Mouse (Mus musculus): ENCODE measurements around the gene Pan2. TPM values are rescaled to one million over a fixed set of nuclear protein-coding genes. Genes with fewer than 3 reads are reported as not detected.
"Not testable (repeated sequence)": the region's sequence is repeated elsewhere in the genome, so short reads cannot be mapped to it uniquely, and the experiment has no call there.

The Pan2 gene
- polyA plus RNA-seq, 1 experiment from 2014 or later = 17.7 TPM

GRCm38 (mm10) chr10:128326825-128327224, 23.7 kb downstream of the Pan2 start:
- WGBS = 95% methylated on average over 8 of the region's 8 CpGs

GRCm38 (mm10) chr10:128327610-128328009, 24.5 kb downstream of the Pan2 start:
- H3K27ac ChIP-seq = no peak overlapping the region
- WGBS = 90% methylated on average over 10 of the region's 10 CpGs
- H3K4me3 ChIP-seq (replicated peaks; ENCODE audit: low read length) = no peak overlapping the region
- H3K4me1 ChIP-seq (replicated peaks; ENCODE audit: control insufficient read depth, insufficient read depth, low read length) = peaks cover 15% of the 10 kb centered on the region
- H3K9ac ChIP-seq = no peak overlapping the region
- H3K4me2 ChIP-seq (replicated peaks) = no peak overlapping the region
- DNase-seq (ENCODE audit: low spot score) (no peak), ATAC-seq (ENCODE audit: low FRiP score) (no peak)
- no peaks in the 10 kb centered on the region for H3K27me3 ChIP-seq (ENCODE audit: control insufficient read depth, insufficient read depth, low read length)
- H3K9me3 ChIP-seq (ENCODE audit: control insufficient read depth, low read length) = no peaks in the 10 kb centered on the region
- peaks cover 42% of the 10 kb centered on the region for H3K36me3 ChIP-seq (replicated peaks; ENCODE audit: control insufficient read depth, insufficient read depth)

More at GRCm38 (mm10) chr10:128326825-128327224, 23.7 kb downstream of the Pan2 start:
- H3K4me1 ChIP-seq (replicated peaks; ENCODE audit: control insufficient read depth, insufficient read depth, low read length) = peaks cover 15% of the 10 kb centered on the region
- no peak overlapping the region for H3K9ac ChIP-seq
- peaks cover 42% of the 10 kb centered on the region for H3K36me3 ChIP-seq (replicated peaks; ENCODE audit: control insufficient read depth, insufficient read depth)
- DNase-seq (ENCODE audit: low spot score) (no peak), ATAC-seq (ENCODE audit: low FRiP score) (no peak)
- no peak overlapping the region for H3K4me3 ChIP-seq (replicated peaks; ENCODE audit: low read length)
- H3K27me3 ChIP-seq (ENCODE audit: control insufficient read depth, insufficient read depth, low read length) = no peaks in the 10 kb centered on the region
- H3K9me3 ChIP-seq (ENCODE audit: control insufficient read depth, low read length) = no peaks in the 10 kb centered on the region
- no peak overlapping the region for H3K4me2 ChIP-seq (replicated peaks)
- H3K27ac ChIP-seq = no peak overlapping the region

GRCm38 (mm10) chr10:128332358-128333249, 29.5 kb downstream of the Pan2 start:
- not testable (repeated sequence) for ATAC-seq (ENCODE audit: low FRiP score); H3K4me1 ChIP-seq (replicated peaks; ENCODE audit: control insufficient read depth, insufficient read depth, low read length); H3K9me3 ChIP-seq (ENCODE audit: control insufficient read depth, low read length); H3K9ac ChIP-seq; H3K27ac ChIP-seq; DNase-seq (ENCODE audit: low spot score); H3K4me2 ChIP-seq (replicated peaks); H3K4me3 ChIP-seq (replicated peaks; ENCODE audit: low read length); H3K27me3 ChIP-seq (ENCODE audit: control insufficient read depth, insufficient read depth, low read length)
- 82% methylated on average over 5 of the region's 6 CpGs for WGBS
- peaks cover 16% of the 10 kb centered on the region for H3K36me3 ChIP-seq (replicated peaks; ENCODE audit: control insufficient read depth, insufficient read depth)

GRCm38 (mm10) chr10:128335582-128335981, 32.4 kb downstream of the Pan2 start:
- ATAC-seq (ENCODE audit: low FRiP score) (no peak), DNase-seq (ENCODE audit: low spot score) (peak; percentile 75)

GRCm38 (mm10) chr10:128336195-128336594, 33.1 kb downstream of the Pan2 start:
- Histone ChIP-seq H3K4me2 (replicated peaks) (no peak overlapping the region), H3K4me1 (replicated peaks; ENCODE audit: control insufficient read depth, insufficient read depth, low read length) (peaks cover 13% of the 10 kb centered on the region)
- 97% methylated on average over 3 of the region's 3 CpGs for WGBS

More at GRCm38 (mm10) chr10:128335582-128335981, 32.4 kb downstream of the Pan2 start:
- Histone ChIP-seq H3K4me1 (replicated peaks; ENCODE audit: control insufficient read depth, insufficient read depth, low read length) (peaks cover 13% of the 10 kb centered on the region), H3K27me3 (ENCODE audit: control insufficient read depth, insufficient read depth, low read length) (no peaks in the 10 kb centered on the region), H3K4me2 (replicated peaks) (no peak overlapping the region), H3K27ac (no peak overlapping the region), H3K4me3 (replicated peaks; ENCODE audit: low read length) (no peak overlapping the region), H3K9me3 (ENCODE audit: control insufficient read depth, low read length) (no peaks in the 10 kb centered on the region), H3K36me3 (replicated peaks; ENCODE audit: control insufficient read depth, insufficient read depth) (0 out of 2 replicates have a peak, but pooled peaks cover 3% of the 10 kb centered on the region), H3K9ac (no peak overlapping the region)
- 2% methylated on average over 4 of the region's 4 CpGs for WGBS

GRCm38 (mm10) chr10:128336597-128336996, 33.5 kb downstream of the Pan2 start:
- Histone ChIP-seq H3K9ac (peak overlapping the region; percentile 52; the same call in 1 of the 2 replicates), H3K27ac (no peak overlapping the region), H3K27me3 (ENCODE audit: control insufficient read depth, insufficient read depth, low read length) (no peaks in the 10 kb centered on the region), H3K4me2 (replicated peaks) (peak overlapping the region; percentile 57), H3K9me3 (ENCODE audit: control insufficient read depth, low read length) (no peaks in the 10 kb centered on the region), H3K4me1 (replicated peaks; ENCODE audit: control insufficient read depth, insufficient read depth, low read length) (peaks cover 13% of the 10 kb centered on the region), H3K4me3 (replicated peaks; ENCODE audit: low read length) (peak overlapping the region; percentile 74), H3K36me3 (replicated peaks; ENCODE audit: control insufficient read depth, insufficient read depth) (0 out of 2 replicates have a peak, but pooled peaks cover 3% of the 10 kb centered on the region)
- ATAC-seq (ENCODE audit: low FRiP score) (no peak), DNase-seq (ENCODE audit: low spot score) (no peak)
- 84% methylated on average over 3 of the region's 3 CpGs for WGBS

More at GRCm38 (mm10) chr10:128336195-128336594, 33.1 kb downstream of the Pan2 start:
- 0 out of 2 replicates have a peak, but pooled peaks cover 3% of the 10 kb centered on the region for H3K36me3 ChIP-seq (replicated peaks; ENCODE audit: control insufficient read depth, insufficient read depth)
- H3K27me3 ChIP-seq (ENCODE audit: control insufficient read depth, insufficient read depth, low read length) = no peaks in the 10 kb centered on the region
- ATAC-seq (ENCODE audit: low FRiP score) = no peak
- H3K9ac ChIP-seq = no peak overlapping the region
- H3K4me3 ChIP-seq (replicated peaks; ENCODE audit: low read length) = no peak overlapping the region
- no peak for DNase-seq (ENCODE audit: low spot score)
- H3K9me3 ChIP-seq (ENCODE audit: control insufficient read depth, low read length) = no peaks in the 10 kb centered on the region
- H3K27ac ChIP-seq = no peak overlapping the region

- H3K9ac ChIP-seq = peak within 1 kb of the TSS; percentile 86
- WGBS = 1% methylated on average over 61 of the region's 61 CpGs
Observed at GRCm38 (mm10) chr10:128337306-128338181, 34.4 kb downstream of the Pan2 start, which contains the start of gene Cs. Gene Cs, plus strand, starts transcription at chr10:128337734.

GRCm38 (mm10) chr10:128338415-128338814, 35.3 kb downstream of the Pan2 start:
- Histone ChIP-seq H3K27me3 (ENCODE audit: control insufficient read depth, insufficient read depth, low read length) (no peaks in the 10 kb centered on the region), H3K9ac (peak overlapping the region; percentile 86), H3K9me3 (ENCODE audit: control insufficient read depth, low read length) (no peaks in the 10 kb centered on the region), H3K4me2 (replicated peaks) (peak overlapping the region; percentile 63), H3K27ac (peak overlapping the region; percentile 87), H3K4me3 (replicated peaks; ENCODE audit: low read length) (peak overlapping the region; percentile 74), H3K36me3 (replicated peaks; ENCODE audit: control insufficient read depth, insufficient read depth) (0 out of 2 replicates have a peak, but pooled peaks cover 3% of the 10 kb centered on the region), H3K4me1 (replicated peaks; ENCODE audit: control insufficient read depth, insufficient read depth, low read length) (peaks cover 13% of the 10 kb centered on the region)
- ATAC-seq (ENCODE audit: low FRiP score) (no peak), DNase-seq (ENCODE audit: low spot score) (no peak)
- 26% methylated on average over 5 of the region's 5 CpGs for WGBS

More at GRCm38 (mm10) chr10:128337306-128338181, 34.4 kb downstream of the Pan2 start, which contains the start of gene Cs:
- peak; percentile 96 for DNase-seq (ENCODE audit: low spot score)
- Histone ChIP-seq H3K27ac (peak within 1 kb of the TSS; percentile 87), H3K36me3 (replicated peaks; ENCODE audit: control insufficient read depth, insufficient read depth) (0 out of 2 replicates have a peak, but pooled peaks cover 3% of the 10 kb centered on the region), H3K9me3 (ENCODE audit: control insufficient read depth, low read length) (no peaks in the 10 kb centered on the region), H3K27me3 (ENCODE audit: control insufficient read depth, insufficient read depth, low read length) (no peaks in the 10 kb centered on the region), H3K4me1 (replicated peaks; ENCODE audit: control insufficient read depth, insufficient read depth, low read length) (peaks cover 13% of the 10 kb centered on the region), H3K4me2 (replicated peaks) (peak within 1 kb of the TSS; percentile 63), H3K4me3 (replicated peaks; ENCODE audit: low read length) (peak within 1 kb of the TSS; percentile 74)
- peak; percentile 98 for ATAC-seq (ENCODE audit: low FRiP score)
